Mouse (Mus musculus) cerebellum, adult 11-12 months (tissue): ENCODE measurements around the gene D930007J09Rik.
A peak's percentile ranks its signal among the peaks of the same experiment; 100 is the strongest.

ENCODE experiments used
- DNase-seq: peaks from one replicate; pipeline ENCODE4 v3.0.0; 2022

The D930007J09Rik gene

DNA sequence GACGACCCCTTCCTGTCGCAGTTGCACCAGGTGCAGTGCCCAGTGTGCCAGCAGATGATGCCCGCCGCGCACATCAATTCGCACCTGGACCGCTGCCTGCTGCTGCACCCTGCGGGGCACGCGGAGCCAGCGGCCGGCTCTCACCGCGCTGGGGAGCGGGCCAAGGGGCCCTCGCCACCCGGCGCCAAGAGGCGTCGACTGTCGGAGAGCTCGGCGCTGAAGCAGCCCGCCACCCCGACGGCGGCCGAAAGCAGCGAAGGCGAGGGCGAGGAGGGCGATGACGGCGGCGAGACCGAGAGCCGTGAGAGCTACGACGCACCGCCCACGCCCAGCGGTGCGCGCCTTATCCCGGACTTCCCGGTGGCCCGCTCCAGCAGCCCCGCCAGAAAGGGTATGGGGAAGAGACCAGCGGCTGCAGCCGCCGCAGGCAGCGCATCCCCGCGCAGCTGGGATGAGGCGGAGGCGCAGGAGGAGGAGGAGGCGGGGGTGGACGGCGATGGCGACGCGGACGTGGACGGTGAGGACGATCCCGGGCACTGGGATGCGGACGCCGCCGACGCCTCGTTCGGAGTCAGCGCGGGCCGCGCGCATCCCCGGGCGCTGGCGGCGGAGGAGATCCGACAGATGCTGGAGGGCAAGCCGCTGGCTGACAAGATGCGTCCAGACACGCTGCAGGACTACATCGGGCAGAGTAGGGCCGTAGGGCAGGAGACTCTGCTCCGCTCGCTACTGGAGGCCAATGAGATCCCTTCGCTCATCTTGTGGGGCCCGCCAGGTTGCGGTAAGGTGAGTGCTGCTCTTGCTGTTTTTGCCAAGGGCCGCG is at the start of gene D930007J09Rik:
Gene D930007J09Rik (minus strand): TSS at position 591 of the 823 bp plus-strand sequence.
- peak; percentile 59 for DNase-seq

DNA sequence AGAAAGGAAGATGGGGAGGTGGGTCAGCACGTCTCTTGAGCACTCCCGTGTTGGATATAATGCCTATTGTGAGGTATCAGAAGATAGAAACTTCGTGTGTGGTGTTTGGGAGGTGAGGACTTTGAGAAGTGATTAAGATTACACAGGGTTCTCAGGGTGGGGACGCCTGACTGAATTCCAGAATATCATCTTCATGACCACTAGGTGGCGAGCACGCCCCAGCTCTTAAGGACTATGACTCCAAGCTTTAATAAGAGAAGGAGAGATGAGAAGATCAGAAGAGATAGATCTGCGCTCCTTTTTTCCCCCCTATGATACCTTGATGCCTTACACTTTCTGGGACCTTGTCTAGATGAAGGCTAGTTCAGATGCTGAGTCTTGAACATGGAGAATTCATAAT is 49.3 kb upstream of the D930007J09Rik start:
- DNase-seq, result no peak

DNA sequence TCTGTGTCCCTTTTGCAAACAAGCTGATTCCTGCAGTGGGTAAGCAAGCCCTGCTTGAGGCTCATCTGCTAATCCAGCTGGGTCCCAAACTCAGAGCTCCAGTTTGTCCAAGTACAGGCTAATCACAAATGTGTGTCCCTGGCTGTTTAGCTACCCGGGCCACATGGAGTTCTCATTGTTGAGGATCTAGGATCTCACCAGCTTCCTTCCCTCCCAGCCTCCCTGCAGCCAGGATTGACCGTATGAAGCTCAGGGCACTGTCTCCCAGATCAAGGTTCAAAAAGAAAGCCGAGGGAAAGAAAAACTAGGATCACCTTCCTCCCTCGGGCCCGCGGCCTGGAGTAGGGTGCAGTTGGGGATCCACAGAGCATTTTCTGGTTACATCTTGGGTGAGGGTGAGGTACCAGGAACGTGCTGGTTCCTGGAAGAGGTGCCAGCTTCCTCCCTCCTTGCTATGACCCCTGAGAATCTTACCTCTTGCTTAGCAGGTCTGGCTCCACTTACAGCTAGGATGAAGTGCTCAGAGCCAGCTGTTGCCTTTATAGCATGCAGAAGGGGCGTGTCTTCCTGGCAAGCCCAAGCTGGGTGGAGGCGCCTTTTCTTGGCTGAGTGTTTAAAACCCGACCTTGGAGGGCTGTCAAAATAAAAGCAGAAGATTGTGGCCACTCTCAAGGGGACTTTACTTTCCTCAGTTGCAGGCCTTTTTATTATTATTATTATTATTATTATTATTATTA is 48.2 kb upstream of the D930007J09Rik start, which contains the start of gene Serpinb1a:
Gene Serpinb1a (minus strand): TSS at position 518 of the 737 bp plus-strand sequence.
- no peak for DNase-seq

DNA sequence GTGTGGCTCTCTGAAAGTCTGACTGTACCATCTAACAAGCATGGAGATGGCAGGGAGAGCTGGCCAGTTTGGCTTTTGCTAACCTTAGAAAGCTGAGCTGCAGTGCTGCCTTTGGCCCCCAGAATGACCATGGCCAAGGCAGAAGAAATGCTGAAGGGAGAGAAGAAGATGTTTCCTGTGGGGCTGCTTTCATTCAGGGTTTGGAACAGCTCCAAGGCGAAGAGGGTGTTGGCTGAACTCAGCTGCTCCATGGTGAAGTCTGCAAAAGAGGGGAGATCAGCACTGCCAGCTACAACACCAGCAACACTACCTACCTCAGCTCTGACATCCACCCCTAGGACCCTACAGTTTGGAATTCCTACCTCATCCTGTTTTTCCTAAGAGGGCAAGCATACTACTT is 47.5 kb upstream of the D930007J09Rik start:
- no peak for DNase-seq

DNA sequence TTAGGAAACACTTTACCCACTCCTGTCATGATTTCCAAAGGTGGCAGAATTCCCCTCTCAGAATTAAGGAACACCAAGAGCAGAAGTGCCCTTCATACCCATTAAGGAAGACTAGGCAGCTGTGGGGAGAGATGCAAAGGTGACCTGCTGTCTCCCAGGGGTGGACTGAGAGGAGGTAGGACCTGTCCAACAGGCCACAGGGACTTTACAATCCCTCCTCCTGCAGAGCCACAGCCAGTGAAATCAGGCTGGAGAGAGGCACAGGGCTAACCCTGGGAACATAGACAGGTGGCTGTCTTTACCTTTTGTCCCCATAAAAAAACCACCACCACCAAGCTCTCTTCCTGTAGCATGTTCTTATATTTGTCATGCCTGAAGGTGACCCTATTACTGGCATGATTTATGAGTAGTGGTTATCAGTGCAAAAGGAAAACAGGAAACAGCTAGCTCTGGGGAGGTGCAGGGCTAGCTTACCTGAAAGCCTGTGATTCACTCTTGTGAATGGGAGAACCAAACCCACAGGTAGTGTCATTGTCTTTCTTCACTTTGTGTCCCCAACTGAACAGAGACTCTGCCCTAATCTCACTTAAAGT is 47.0 kb upstream of the D930007J09Rik start:
- no peak for DNase-seq

DNA sequence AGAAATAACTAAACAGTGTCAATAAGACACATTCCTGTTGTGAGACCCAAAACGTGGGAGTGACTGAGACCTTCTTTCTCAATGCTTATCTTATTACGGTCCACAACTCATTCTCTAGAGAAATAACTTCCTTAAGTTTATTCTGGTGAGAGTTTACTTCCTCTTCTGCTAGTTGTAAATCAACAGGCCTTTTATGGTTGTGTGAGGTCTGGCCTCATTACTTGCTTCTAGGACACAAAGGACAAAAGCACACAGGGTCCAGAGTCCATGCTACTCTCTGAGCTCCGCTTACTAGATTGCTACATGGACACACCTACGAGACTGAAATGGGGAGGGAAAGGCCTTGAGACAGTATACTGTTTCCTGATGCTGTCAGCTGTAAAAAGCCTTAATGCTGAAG is 46.4 kb upstream of the D930007J09Rik start:
- DNase-seq, result no peak

DNA sequence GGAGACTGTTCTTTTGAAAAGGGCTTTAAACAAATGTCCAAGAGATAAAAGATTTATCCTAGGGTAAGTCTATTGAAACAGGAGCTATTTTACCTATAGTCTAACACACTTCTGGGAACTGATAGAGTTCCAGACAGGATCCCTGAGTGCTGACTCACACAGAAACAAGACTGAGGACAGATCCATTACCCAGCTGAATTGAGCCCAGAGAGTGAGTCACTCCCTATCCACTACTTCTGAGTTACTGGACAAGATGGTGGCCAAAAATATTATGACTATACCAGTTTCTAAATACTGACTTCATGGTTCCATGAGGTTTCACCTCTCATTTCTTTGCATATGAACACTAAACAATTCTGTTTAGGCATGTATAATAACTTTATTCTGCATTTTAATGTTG is 43.6 kb upstream of the D930007J09Rik start:
- no peak for DNase-seq

DNA sequence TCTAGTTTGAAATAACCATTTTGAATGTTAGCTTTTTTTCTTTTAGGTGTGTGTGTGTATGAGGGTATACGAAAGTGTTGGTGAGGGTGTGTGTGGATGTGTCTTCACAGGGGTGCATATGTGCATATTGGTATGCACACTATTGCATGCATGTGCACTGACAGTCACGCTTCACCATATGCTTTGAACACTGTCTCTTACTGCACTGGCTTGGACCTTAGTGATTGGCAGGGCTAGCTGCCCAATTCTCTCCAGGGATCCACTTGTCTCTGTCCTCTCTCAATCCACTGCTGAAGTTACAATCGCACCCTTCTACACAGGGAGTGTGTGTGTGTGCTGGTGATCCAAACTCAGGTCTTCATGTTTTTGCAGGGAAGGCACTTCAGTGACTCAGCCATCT is 38.7 kb upstream of the D930007J09Rik start:
- DNase-seq, result no peak

DNA sequence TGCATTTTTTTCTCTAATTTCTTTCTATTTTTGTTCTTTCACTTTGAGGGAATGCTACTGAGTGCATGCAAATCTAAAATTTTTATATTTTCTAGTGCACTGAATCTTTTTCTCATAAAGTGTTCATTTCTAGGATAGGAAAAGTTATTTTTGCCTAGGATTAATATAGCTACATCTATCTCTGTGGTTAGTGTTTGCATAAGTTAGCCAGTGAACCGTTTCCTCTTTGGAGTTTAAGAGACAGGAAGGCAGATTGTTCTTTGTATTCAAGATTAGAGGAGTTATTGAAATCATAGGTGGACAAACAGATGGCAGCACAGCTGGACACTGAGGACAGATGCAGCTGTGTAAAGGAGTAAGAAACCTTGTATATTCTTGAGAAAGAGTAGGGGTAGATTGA is 36.7 kb upstream of the D930007J09Rik start:
- DNase-seq, result no peak

DNA sequence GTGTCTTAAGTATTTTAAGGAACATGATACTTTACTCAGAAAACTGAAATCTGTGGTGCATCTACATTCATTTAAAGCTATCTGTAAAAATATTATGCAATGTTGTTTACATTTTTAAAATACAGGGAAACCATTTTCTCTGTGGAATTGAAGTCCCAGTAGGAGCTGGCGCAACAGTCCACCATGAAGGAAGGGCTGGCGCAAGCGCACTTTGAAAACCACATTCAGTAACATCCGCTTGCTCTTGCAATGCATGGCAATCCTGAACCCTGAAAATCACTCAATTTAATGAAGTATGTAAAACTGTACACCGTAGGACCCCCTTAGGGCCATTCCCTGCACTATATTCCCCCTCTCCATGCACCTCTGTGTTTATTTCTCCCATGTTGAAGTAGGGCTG is 31.9 kb upstream of the D930007J09Rik start:
- DNase-seq, result no peak

DNA sequence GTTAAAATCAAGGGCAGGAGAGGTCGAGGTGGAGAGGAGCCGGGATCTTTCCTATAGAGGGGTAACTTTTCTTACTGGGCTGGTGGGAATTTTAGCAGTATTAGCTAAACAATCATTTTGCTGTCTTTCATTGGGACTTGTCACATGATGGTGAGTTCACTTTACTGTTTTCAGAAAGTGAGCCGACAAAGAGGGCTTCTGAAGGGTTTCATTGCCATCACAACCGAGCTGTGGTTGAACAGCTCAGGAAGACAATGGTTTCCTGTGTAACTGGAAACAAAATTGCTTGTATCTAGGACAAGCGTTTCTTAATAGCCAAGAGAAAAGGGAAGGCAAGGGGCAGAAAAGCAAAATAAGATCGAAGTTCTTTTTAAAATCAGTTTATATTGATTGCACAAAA is 30.6 kb upstream of the D930007J09Rik start:
- no peak for DNase-seq

DNA sequence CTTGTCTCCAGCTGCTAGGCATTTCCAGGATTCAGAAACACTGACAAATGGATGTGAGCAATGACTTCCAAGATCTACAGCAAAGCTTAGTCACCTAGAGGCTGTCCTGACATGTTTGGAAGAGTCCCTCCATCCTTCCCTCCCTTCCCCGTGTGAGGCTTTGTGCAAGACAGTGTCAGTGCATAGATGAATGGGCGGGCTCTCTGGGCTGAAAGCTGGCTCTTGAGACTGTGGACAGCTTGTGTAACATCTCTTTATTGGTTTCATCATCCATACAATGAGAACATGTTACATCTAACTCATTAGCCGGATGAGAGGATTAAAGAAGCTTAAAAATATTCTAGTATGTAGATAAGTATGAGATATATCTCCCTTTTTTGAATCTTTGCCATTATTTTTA is 30.1 kb upstream of the D930007J09Rik start:
- no peak for DNase-seq

DNA sequence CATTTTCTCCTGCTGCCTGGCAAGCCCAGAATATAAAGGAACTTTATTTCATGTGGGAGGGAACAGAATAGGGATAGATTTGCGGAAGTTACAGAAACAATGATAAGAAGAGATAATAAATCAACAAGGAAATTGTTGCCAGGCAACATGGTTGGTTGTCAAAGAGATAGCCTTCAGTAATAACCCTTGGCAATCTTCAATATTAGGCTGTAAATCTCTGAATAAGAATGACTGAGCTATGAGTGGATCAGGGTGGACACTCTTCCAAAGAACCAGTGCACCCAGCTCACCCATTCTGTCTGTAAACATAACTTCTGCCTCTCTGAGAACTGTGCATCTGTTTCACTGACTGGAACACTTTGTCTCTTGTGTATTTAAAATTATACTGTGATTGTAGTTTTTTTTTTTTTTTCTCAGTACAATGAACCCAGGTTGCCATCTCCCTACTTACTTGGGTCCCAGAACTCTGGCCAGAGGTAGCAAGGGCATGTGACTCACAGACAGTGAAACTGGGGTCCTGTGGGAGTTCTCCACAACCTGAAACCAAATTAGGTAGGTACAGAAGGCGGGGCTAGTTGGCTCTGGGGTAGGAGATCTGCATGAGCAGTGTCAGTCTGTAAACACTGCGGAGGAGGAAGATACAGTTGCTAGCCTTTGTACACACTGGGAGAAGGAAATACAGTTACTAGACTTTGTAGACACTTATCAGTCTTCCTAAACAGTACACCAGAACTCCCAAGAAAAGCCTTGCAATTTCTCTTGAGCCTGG is 29.0 kb upstream of the D930007J09Rik start:
- DNase-seq, result no peak

DNA sequence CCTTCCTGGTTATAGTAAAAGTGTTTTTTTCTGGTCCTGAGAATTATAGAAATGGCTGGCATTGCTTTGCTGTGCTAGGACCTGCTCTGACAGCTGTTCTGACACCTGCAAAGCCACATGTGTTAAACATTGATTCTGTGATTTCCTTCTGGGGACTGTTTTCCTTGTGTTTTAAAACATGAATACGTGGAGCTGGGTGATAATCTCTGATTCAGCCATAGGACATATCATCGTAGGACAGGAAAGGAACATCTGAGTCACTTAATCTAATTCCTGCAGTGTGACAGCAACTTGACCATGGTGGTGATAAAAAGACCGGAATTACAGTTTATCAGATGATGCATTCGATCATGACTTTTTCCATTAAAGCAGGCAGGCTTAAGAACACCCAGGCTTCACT is 26.2 kb upstream of the D930007J09Rik start:
- DNase-seq, result no peak

DNA sequence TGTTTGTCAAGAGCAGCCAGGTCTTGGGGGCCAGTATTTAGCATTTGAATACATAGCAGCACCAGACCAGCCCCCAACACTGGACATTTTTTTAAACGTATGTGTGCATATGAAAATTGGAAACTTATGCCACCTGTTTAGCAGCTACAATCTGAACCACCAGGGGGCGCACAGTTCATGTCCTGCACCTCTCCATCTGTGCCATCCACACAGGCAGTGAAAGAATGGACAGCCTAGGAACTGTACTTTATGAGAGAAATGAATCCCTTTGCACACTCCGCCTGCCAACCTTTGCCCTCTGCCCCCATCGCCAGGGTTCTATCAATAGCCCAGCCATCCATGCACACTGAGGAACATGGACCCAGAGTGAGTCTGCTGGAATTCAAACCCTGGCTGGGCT is 25.3 kb upstream of the D930007J09Rik start:
- peak; percentile 21 for DNase-seq

DNA sequence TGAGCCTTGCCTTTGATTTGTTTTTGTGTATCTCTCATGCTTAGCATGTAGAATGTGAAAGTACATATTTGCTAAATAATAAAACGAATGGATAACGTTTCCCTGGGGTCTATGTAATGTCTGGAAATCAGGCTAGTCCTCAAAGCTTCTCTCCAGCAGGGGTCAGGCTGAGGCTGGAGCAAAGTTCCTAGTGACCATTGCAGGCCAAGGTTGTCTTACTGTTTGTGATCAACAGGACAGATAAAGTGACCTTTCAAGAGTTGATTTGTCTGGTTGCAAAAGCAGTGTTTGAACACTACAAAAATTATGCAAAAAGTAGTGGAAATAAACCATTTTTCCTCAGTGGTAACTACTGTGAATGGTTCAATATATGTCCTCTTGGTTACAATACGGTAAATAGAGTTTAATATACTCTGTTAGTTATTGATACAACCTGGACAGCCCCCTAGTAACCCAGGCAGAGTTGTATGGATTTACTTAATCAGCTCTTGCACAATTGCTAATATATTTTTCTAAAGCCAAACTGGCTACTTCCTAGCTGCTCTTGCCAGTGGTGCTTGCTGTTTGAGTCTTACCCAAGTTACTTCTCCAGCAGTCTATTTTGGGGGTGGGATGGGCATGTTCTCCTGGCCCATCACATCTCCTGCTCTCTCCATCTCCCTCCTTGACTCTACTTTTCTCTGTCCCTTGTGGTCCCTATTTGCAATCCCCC is 24.6 kb upstream of the D930007J09Rik start:
- no peak for DNase-seq

DNA sequence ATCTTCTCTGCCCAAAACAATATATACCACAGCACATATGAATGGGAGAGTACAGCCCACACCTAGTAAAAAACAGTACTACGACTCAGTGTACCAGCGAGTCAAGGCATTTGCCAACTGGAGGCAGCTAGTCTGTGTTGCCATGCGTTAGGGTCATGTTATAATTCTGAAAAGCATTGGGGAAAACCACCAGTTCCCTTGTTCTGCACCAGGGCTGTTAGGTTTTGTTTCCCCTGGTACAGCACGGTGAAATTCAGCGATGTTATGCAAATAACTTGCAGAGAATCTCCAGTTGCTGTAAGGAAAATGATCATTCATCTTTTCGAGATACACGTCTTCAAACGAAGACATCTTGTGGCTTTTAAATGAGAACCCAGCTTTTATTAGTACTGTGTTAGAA is 22.9 kb upstream of the D930007J09Rik start:
- no peak for DNase-seq

DNA sequence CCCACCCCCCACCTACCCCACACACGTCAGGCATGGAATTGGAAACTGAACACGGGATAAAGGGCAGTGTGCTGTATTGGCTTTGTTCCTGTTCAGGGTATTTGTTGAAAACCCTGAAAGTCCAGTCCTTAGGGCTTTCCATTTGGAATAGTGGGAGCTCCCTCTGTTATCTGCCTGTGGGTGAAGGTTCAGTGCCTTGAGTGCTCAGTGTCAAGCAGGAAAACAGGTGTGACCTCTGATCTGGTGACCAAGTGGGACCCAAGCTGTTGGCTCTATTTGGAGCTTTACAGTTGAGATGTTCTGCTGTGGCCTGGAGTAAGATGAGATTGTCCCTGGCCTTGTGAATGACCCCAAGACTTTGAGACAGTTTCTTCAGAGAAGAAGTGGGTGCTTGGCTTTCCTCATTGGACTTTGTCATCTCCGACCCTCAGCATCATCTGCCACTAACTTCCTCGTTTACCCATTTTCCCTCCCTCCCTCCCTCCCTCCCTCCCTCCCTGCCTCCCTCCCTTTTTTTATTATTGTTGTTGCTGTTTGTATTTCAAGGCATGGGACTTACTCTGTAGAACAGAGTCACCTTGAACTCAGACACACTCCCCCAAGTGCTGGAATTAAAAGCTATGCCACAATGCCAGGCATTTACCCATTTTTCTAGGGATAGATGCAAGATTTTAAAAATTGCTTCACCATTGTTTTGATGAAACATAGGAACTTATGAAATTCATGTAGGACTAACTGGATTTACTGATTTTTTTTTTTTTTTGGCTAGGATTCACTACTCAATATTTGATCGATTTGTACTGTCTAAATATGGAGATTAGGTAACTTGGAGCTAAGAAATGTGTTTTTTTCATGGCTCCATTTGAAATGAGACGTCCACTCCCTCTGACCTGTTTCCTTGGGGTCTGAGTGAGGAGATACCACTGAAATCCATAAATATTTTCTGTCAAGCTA is 22.0 kb upstream of the D930007J09Rik start:
- DNase-seq, result no peak

DNA sequence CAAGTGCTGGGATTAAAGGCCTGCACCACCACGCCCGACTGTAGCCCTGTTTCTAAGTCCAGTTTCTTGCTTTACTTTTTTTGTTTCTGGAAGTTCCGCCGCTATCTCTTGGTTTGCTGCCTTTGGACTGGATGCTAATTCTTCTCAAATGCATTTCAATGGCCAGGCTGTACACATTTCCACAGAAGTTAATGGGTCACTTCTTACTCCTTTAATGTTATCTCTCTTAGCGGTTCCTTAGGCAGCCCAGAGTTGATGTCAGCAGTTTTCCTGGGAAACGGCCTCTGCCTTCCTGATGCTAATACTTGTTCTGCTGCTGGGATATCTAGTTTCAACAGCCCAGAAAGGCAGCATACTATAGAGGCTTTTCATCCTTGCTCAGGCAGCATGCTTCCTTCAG is 20.5 kb upstream of the D930007J09Rik start:
- DNase-seq, result no peak

DNA sequence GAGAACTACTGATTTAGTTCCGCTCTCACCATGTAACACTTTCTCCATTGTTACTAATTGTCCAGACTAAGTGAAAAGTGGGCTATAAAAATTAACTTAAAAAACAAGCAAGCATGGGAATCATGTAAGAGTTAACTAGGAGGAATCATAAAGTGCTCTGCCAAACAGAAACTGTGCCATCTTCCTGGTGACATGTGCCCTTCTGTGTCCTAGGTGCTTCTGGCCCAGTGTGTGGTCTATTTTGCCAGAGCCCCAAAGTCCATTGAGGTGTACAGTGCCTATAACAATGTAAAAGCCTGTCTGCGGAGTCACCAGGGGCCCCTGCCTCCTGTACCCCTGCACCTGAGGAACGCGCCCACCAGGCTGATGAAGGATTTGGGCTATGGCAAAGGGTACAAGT is 19.0 kb upstream of the D930007J09Rik start:
- no peak for DNase-seq

DNA sequence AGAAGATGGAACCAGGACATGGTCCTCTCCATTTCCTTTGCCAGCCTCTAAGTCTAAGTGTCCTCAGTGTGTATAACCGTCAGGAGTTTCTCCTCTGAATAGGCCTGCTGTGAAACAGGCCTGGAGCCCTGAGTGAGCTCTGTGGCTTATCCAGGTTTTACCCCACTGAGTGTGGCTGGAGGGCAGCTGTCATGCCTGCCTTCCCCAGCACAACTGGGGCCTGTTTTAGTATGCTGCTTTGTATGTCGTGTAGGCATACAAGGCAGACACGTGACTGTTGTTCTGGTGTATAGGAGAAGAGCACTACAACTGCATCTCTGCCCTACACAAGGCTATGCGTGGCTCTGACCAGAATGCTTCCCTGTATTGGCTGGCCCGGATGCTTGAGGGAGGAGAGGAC is 17.3 kb upstream of the D930007J09Rik start:
- DNase-seq, result no peak
